Mouse (Mus musculus) heart, adult 2 months (tissue): ENCODE data around the gene Meioc.
A peak's percentile ranks its signal among the peaks of the same experiment; 100 is the strongest.

ENCODE experiments used
- CTCF ChIP-seq: fragments of 200-600 bp; IDR thresholded peaks from 2 replicates; pipeline ENCODE4 v1.8.1; 2022; ENCODE audit warnings: antibody characterized with exemption, mild to moderate bottlenecking, moderate library complexity
- EP300 ChIP-seq: fragments of 200-500 bp; IDR thresholded peaks from 2 replicates; pipeline ENCODE4 v1.6.1; 2011; ENCODE audit warnings: low read depth, low read length, control low read depth; ENCODE audit not compliant: insufficient read depth
- POLR2A ChIP-seq: fragments of 200-500 bp; IDR thresholded peaks from 2 replicates; pipeline ENCODE4 v1.6.1; 2011; ENCODE audit warnings: mild to moderate bottlenecking, low read depth, low read length, control low read depth; ENCODE audit not compliant: insufficient read depth

GRCm38 (mm10) chr11:102728614-102729013 is 65.1 kb downstream of the Meioc start:
- TF ChIP-seq EP300 = no peak
- peak; percentile 77 for TF ChIP-seq CTCF
- no peak for TF ChIP-seq POLR2A
